Mouse (Mus musculus): ENCODE data around the gene Tmem210. TPM values are rescaled to one million over a fixed set of nuclear protein-coding genes. Genes with fewer than 3 reads are reported as not detected.

The Tmem210 gene
- polyA plus RNA-seq, 1 experiment from 2014 or later: not detected

GRCm38 (mm10) chr2:25333569-25333968 is 45.6 kb downstream of the Tmem210 start:
- ATAC-seq (replicated peaks): no peak
- Histone ChIP-seq H3K9ac (replicated peaks) (peak overlapping the region; percentile 72), H3K4me2 (replicated peaks) (peak overlapping the region; percentile 89)

GRCm38 (mm10) chr2:25338303-25338702 is 50.4 kb downstream of the Tmem210 start:
- ATAC-seq (replicated peaks): no peak
- Histone ChIP-seq H3K4me3 (no peak overlapping the region), H3K27me3 (no peaks in the 10 kb centered on the region), H3K27ac (replicated peaks) (no peak overlapping the region), H3K9ac (replicated peaks) (no peak overlapping the region), H3K36me3 (peaks cover 80% of the 10 kb centered on the region), H3K4me2 (replicated peaks) (no peak overlapping the region), H3K4me1 (peaks cover 18% of the 10 kb centered on the region), H3K9me3 (no peaks in the 10 kb centered on the region)
- WGBS: 96% methylated on average over 6 of the region's 6 CpGs

More at GRCm38 (mm10) chr2:25333569-25333968, 45.6 kb downstream of the Tmem210 start:
- no peaks in the 10 kb centered on the region for H3K27me3 ChIP-seq
- H3K4me1 ChIP-seq: peaks cover 31% of the 10 kb centered on the region
- peak overlapping the region; percentile 90 for H3K4me3 ChIP-seq
- WGBS: 87% methylated on average over 2 of the region's 2 CpGs
- no peaks in the 10 kb centered on the region for H3K9me3 ChIP-seq
- no peak overlapping the region for H3K27ac ChIP-seq (replicated peaks)
- H3K36me3 ChIP-seq: peaks cover 48% of the 10 kb centered on the region

Other genes with a start within 250 kb of the Tmem210 start
- gene Nsmf, start 233.8 kb upstream of the Tmem210 start, polyA plus RNA-seq (2015; fragmentation: Nextera tagmentation; extraction: Ambion mirVana): 194 and 209 TPM in 2 replicates
- not detected in 2 replicates for gene Entpd8, start 207.8 kb upstream of the Tmem210 start, polyA plus RNA-seq (2015; fragmentation: Nextera tagmentation; extraction: Ambion mirVana)
- not detected in 2 replicates for gene Noxa1, start 193.0 kb upstream of the Tmem210 start, polyA plus RNA-seq (2015; fragmentation: Nextera tagmentation; extraction: Ambion mirVana)
- gene Nrarp, start 107.4 kb upstream of the Tmem210 start, polyA plus RNA-seq (2015; fragmentation: Nextera tagmentation; extraction: Ambion mirVana): 25.2 and 27.5 TPM in 2 replicates
- gene Tor4a, start 91.3 kb upstream of the Tmem210 start, polyA plus RNA-seq (2015; fragmentation: Nextera tagmentation; extraction: Ambion mirVana): 1.3 and 1.6 TPM in 2 replicates
- gene Nelfb, start 76.7 kb upstream of the Tmem210 start, polyA plus RNA-seq (2015; fragmentation: Nextera tagmentation; extraction: Ambion mirVana): 96.7 and 102 TPM in 2 replicates
- not detected in 2 replicates for gene Stpg3, start 73.5 kb upstream of the Tmem210 start, polyA plus RNA-seq (2015; fragmentation: Nextera tagmentation; extraction: Ambion mirVana)
- gene Fam166a, start 69.4 kb upstream of the Tmem210 start, polyA plus RNA-seq (2015; fragmentation: Nextera tagmentation; extraction: Ambion mirVana): 1.2 TPM in 1 of 2 replicates, not detected in the other
- 399 and 409 TPM in 2 replicates for gene Tubb4b, start 63.4 kb upstream of the Tmem210 start, polyA plus RNA-seq (2015; fragmentation: Nextera tagmentation; extraction: Ambion mirVana)
- not detected in 2 replicates for gene Slc34a3, start 53.8 kb upstream of the Tmem210 start, polyA plus RNA-seq (2015; fragmentation: Nextera tagmentation; extraction: Ambion mirVana)
- not detected in 2 replicates for gene Rnf224, start 51.4 kb upstream of the Tmem210 start, polyA plus RNA-seq (2015; fragmentation: Nextera tagmentation; extraction: Ambion mirVana)
- 79.1 and 80.4 TPM in 2 replicates for gene Rnf208, start 45.9 kb upstream of the Tmem210 start, polyA plus RNA-seq (2015; fragmentation: Nextera tagmentation; extraction: Ambion mirVana)
- gene Cysrt1, start 45.7 kb upstream of the Tmem210 start, polyA plus RNA-seq (2015; fragmentation: Nextera tagmentation; extraction: Ambion mirVana): 0.20 TPM in 1 of 2 replicates, not detected in the other
- 6.5 and 6.8 TPM in 2 replicates for gene AL732309.1, start 41.3 kb upstream of the Tmem210 start, polyA plus RNA-seq (2015; fragmentation: Nextera tagmentation; extraction: Ambion mirVana)
- 16.4 and 19.7 TPM in 2 replicates for gene Tmem203, start 32.7 kb upstream of the Tmem210 start, polyA plus RNA-seq (2015; fragmentation: Nextera tagmentation; extraction: Ambion mirVana)
- gene Tprn, start 25.5 kb upstream of the Tmem210 start, polyA plus RNA-seq (2015; fragmentation: Nextera tagmentation; extraction: Ambion mirVana): 15.6 and 16.5 TPM in 2 replicates
- gene Ssna1, start 15.7 kb upstream of the Tmem210 start, polyA plus RNA-seq (2015; fragmentation: Nextera tagmentation; extraction: Ambion mirVana): 209 and 225 TPM in 2 replicates
- 148 and 150 TPM in 2 replicates for gene Anapc2, start 15.7 kb upstream of the Tmem210 start, polyA plus RNA-seq (2015; fragmentation: Nextera tagmentation; extraction: Ambion mirVana)
- not detected in 2 replicates for gene Lrrc26, start 1.8 kb downstream of the Tmem210 start, polyA plus RNA-seq (2015; fragmentation: Nextera tagmentation; extraction: Ambion mirVana)
- 19.1 and 21.5 TPM in 2 replicates for gene Grin1, start 31.0 kb downstream of the Tmem210 start, polyA plus RNA-seq (2015; fragmentation: Nextera tagmentation; extraction: Ambion mirVana)
- gene Man1b1, start 44.2 kb downstream of the Tmem210 start, polyA plus RNA-seq (2015; fragmentation: Nextera tagmentation; extraction: Ambion mirVana): 52.6 and 61.1 TPM in 2 replicates
- 25.5 and 29.3 TPM in 2 replicates for gene Dpp7, start 68.2 kb downstream of the Tmem210 start, polyA plus RNA-seq (2015; fragmentation: Nextera tagmentation; extraction: Ambion mirVana)
- gene Uap1l1, start 77.5 kb downstream of the Tmem210 start, polyA plus RNA-seq (2015; fragmentation: Nextera tagmentation; extraction: Ambion mirVana): 4.1 and 5.1 TPM in 2 replicates
- gene Sapcd2, start 84.2 kb downstream of the Tmem210 start, polyA plus RNA-seq (2015; fragmentation: Nextera tagmentation; extraction: Ambion mirVana): 31.9 and 32.6 TPM in 2 replicates
- 3.6 and 4.8 TPM in 2 replicates for gene Entpd2, start 107.7 kb downstream of the Tmem210 start, polyA plus RNA-seq (2015; fragmentation: Nextera tagmentation; extraction: Ambion mirVana)
- 406 and 408 TPM in 2 replicates for gene Npdc1, start 111.2 kb downstream of the Tmem210 start, polyA plus RNA-seq (2015; fragmentation: Nextera tagmentation; extraction: Ambion mirVana)
- gene Fut7, start 135.1 kb downstream of the Tmem210 start, polyA plus RNA-seq (2015; fragmentation: Nextera tagmentation; extraction: Ambion mirVana): 0.20 TPM in 1 of 2 replicates, not detected in the other
- 11.6 and 14.1 TPM in 2 replicates for gene Abca2, start 140.6 kb downstream of the Tmem210 start, polyA plus RNA-seq (2015; fragmentation: Nextera tagmentation; extraction: Ambion mirVana)
- gene Clic3, start 168.7 kb downstream of the Tmem210 start, polyA plus RNA-seq (2015; fragmentation: Nextera tagmentation; extraction: Ambion mirVana): 3.3 and 3.4 TPM in 2 replicates
- gene Paxx, start 172.9 kb downstream of the Tmem210 start, polyA plus RNA-seq (2015; fragmentation: Nextera tagmentation; extraction: Ambion mirVana): 100 and 101 TPM in 2 replicates
- gene Ptgds, start 181.9 kb downstream of the Tmem210 start, polyA plus RNA-seq (2015; fragmentation: Nextera tagmentation; extraction: Ambion mirVana): 112 and 123 TPM in 2 replicates
- not detected in 2 replicates for gene Lcn12, start 205.8 kb downstream of the Tmem210 start, polyA plus RNA-seq (2015; fragmentation: Nextera tagmentation; extraction: Ambion mirVana)
- gene Fbxw5, start 212.6 kb downstream of the Tmem210 start, polyA plus RNA-seq (2015; fragmentation: Nextera tagmentation; extraction: Ambion mirVana): 128 and 130 TPM in 2 replicates
- gene C8g, start 213.6 kb downstream of the Tmem210 start, polyA plus RNA-seq (2015; fragmentation: Nextera tagmentation; extraction: Ambion mirVana): 3.4 and 4.7 TPM in 2 replicates